Mouse (Mus musculus) forebrain, embryonic 16.5 days (tissue): ENCODE measurements around the gene Kcnj2. TPM values are rescaled to one million over a fixed set of nuclear protein-coding genes. Genes with fewer than 3 reads are reported as not detected.

Experiments
- ATAC-seq: fragments of 200-750 bp; cut with Nextera tagmentation; 2 replicates; pipeline ENCODE4 v1.8.0; 2017; ENCODE audit warnings: mild to moderate bottlenecking, moderate library complexity
- H3K27ac ChIP-seq: fragments of 300-500 bp; sonication (generic); 2 replicates; pipeline ENCODE4 v1.5.1; 2014; ENCODE audit warnings: low read length, control low read depth
- H3K27me3 ChIP-seq: fragments of 300-500 bp; sonication (generic); replicated peaks from 2 replicates; pipeline ENCODE4 v1.6.1; 2014; ENCODE audit warnings: low read length; ENCODE audit not compliant: control insufficient read depth, insufficient read depth
- H3K36me3 ChIP-seq: fragments of 300-500 bp; sonication (generic); 2 replicates; pipeline ENCODE4 v1.6.1; 2014; ENCODE audit not compliant: control insufficient read depth, insufficient read depth
- H3K4me1 ChIP-seq: fragments of 300-500 bp; sonication (generic); replicated peaks from 2 replicates; pipeline ENCODE4 v1.6.1; 2014; ENCODE audit warnings: low read length; ENCODE audit not compliant: control insufficient read depth, insufficient read depth
- H3K4me2 ChIP-seq: fragments of 300-500 bp; sonication (generic); 2 replicates; pipeline ENCODE4 v1.6.1; 2014; ENCODE audit warnings: mild to moderate bottlenecking, low read length, control low read depth
- H3K4me3 ChIP-seq: fragments of 300-500 bp; sonication (generic); replicated peaks from 2 replicates; pipeline ENCODE4 v1.5.1; 2014; ENCODE audit warnings: mild to moderate bottlenecking, low read length, control low read depth
- H3K9ac ChIP-seq: fragments of 300-500 bp; sonication (generic); replicated peaks from 2 replicates; pipeline ENCODE4 v1.6.1; 2014; ENCODE audit warnings: low read depth, low read length, control low read depth
- H3K9me3 ChIP-seq: fragments of 300-500 bp; sonication (generic); 2 replicates; pipeline ENCODE4 v1.6.1; 2016; ENCODE audit warnings: low read length; ENCODE audit not compliant: control insufficient read depth
- WGBS: fragments of 180-500 bp; shearing (Covaris S2); extraction: QIAGEN DNeasy Blood & Tissue Kit; methylation state at CpG from one replicate; pipeline ENCODE4 v1.1.7; 2014; 5-methylcytosine and 5-hydroxymethylcytosine counted together
- polyA plus RNA-seq: library from polyadenylated mRNA; unstranded; fragments of >200 nt; fragmentation: Nextera tagmentation; extraction: Ambion mirVana; gene quantifications from 2 replicates; pipeline ENCODE4 v1.2.1, GENCODE M21; 2015

Kcnj2 gene
- polyA plus RNA-seq, 1 experiment from 2014 or later, result 1.5 TPM

- H3K4me2 ChIP-seq, result no peak overlapping the region
- no peaks in the 10 kb centered on the region for H3K27me3 ChIP-seq
- no peak overlapping the region for H3K9ac ChIP-seq
- H3K4me1 ChIP-seq, result no peaks in the 10 kb centered on the region
- ATAC-seq, result no peak
- 96% methylated on average over 4 of the region's 4 CpGs for WGBS
- no peak overlapping the region for H3K27ac ChIP-seq
- no peak overlapping the region for H3K4me3 ChIP-seq
- H3K9me3 ChIP-seq, result no peaks in the 10 kb centered on the region
- H3K36me3 ChIP-seq, result no peaks in the 10 kb centered on the region
Measured at GRCm38 (mm10) chr11:111057435-111057834, 8.5 kb upstream of the Kcnj2 start.

GRCm38 (mm10) chr11:111059440-111059839 lies 6.5 kb upstream of the Kcnj2 start:
- Histone ChIP-seq H3K4me2 (no peak overlapping the region), H3K27ac (no peak overlapping the region), H3K9me3 (no peaks in the 10 kb centered on the region), H3K9ac (no peak overlapping the region), H3K4me1 (no peaks in the 10 kb centered on the region), H3K36me3 (no peaks in the 10 kb centered on the region), H3K27me3 (0 out of 2 replicates have a peak, but pooled peaks cover 2% of the 10 kb centered on the region), H3K4me3 (no peak overlapping the region)
- ATAC-seq, result no peak

- ATAC-seq, result no peak
- WGBS, result 26% methylated on average over 5 of the region's 5 CpGs
- H3K9ac ChIP-seq, result no peak overlapping the region
- no peak overlapping the region for H3K4me3 ChIP-seq
- no peaks in the 10 kb centered on the region for H3K9me3 ChIP-seq
- no peaks in the 10 kb centered on the region for H3K36me3 ChIP-seq
- 0 out of 2 replicates have a peak, but pooled peaks cover 2% of the 10 kb centered on the region for H3K27me3 ChIP-seq
- no peak overlapping the region for H3K4me2 ChIP-seq
- peaks cover 6% of the 10 kb centered on the region for H3K4me1 ChIP-seq
- H3K27ac ChIP-seq, result no peak overlapping the region
Measured at GRCm38 (mm10) chr11:111060216-111060615, 5.7 kb upstream of the Kcnj2 start.

GRCm38 (mm10) chr11:111064751-111065527 lies 1.0 kb upstream of the Kcnj2 start:
- H3K9ac ChIP-seq, result peak overlapping the region; percentile 53
- H3K4me3 ChIP-seq, result peak overlapping the region; percentile 74
- peaks cover 22% of the 10 kb centered on the region for H3K4me1 ChIP-seq
- 0% methylated on average over 25 of the region's 25 CpGs for WGBS
- H3K36me3 ChIP-seq, result no peaks in the 10 kb centered on the region
- no peak overlapping the region for H3K27ac ChIP-seq
- no peaks in the 10 kb centered on the region for H3K9me3 ChIP-seq
- H3K4me2 ChIP-seq, result peak overlapping the region; percentile 96
- ATAC-seq, result peak; percentile 38; the same call in 1 of the 2 replicates
- peaks cover 15% of the 10 kb centered on the region for H3K27me3 ChIP-seq

- no peak overlapping the region for H3K27ac ChIP-seq
Measured at GRCm38 (mm10) chr11:111066299-111066691, 331 bp downstream of the Kcnj2 start.

GRCm38 (mm10) chr11:111067787-111068186 lies 1.8 kb downstream of the Kcnj2 start:
- H3K36me3 ChIP-seq, result no peaks in the 10 kb centered on the region
- no peak overlapping the region for H3K27ac ChIP-seq
- no peak overlapping the region for H3K4me3 ChIP-seq
- H3K27me3 ChIP-seq, result peaks cover 15% of the 10 kb centered on the region
- peaks cover 22% of the 10 kb centered on the region for H3K4me1 ChIP-seq
- H3K9ac ChIP-seq, result no peak overlapping the region
- peak overlapping the region; percentile 19 for H3K4me2 ChIP-seq
- H3K9me3 ChIP-seq, result no peaks in the 10 kb centered on the region
- whole genome bisulfite sequencing, result 69% methylated on average over 3 of the region's 3 CpGs
- ATAC-seq, result no peak

More at GRCm38 (mm10) chr11:111066299-111066691, 331 bp downstream of the Kcnj2 start:
- WGBS, result 2% methylated on average over 9 of the region's 9 CpGs
- peaks cover 15% of the 10 kb centered on the region for H3K27me3 ChIP-seq
- peaks cover 22% of the 10 kb centered on the region for H3K4me1 ChIP-seq
- H3K9me3 ChIP-seq, result no peaks in the 10 kb centered on the region
- peak overlapping the region; percentile 74 for H3K4me3 ChIP-seq
- no peaks in the 10 kb centered on the region for H3K36me3 ChIP-seq
- ATAC-seq, result peak; percentile 41
- H3K9ac ChIP-seq, result peak overlapping the region; percentile 3; the same call in 1 of the 2 replicates
- H3K4me2 ChIP-seq, result peak overlapping the region; percentile 96

GRCm38 (mm10) chr11:111070460-111070859 lies 4.5 kb downstream of the Kcnj2 start:
- no peaks in the 10 kb centered on the region for H3K36me3 ChIP-seq

GRCm38 (mm10) chr11:111074131-111074530 lies 8.2 kb downstream of the Kcnj2 start:
- no peak overlapping the region for H3K9ac ChIP-seq
- ATAC-seq, result no peak
- H3K4me3 ChIP-seq, result no peak overlapping the region
- no peaks in the 10 kb centered on the region for H3K9me3 ChIP-seq
- H3K36me3 ChIP-seq, result no peaks in the 10 kb centered on the region
- H3K27ac ChIP-seq, result no peak overlapping the region
- no peaks in the 10 kb centered on the region for H3K4me1 ChIP-seq
- no peaks in the 10 kb centered on the region for H3K27me3 ChIP-seq
- no peak overlapping the region for H3K4me2 ChIP-seq

More at GRCm38 (mm10) chr11:111070460-111070859, 4.5 kb downstream of the Kcnj2 start:
- Histone ChIP-seq H3K27ac (no peak overlapping the region), H3K4me1 (peaks cover 13% of the 10 kb centered on the region), H3K9me3 (no peaks in the 10 kb centered on the region), H3K4me2 (no peak overlapping the region), H3K4me3 (no peak overlapping the region), H3K27me3 (peaks cover 13% of the 10 kb centered on the region), H3K9ac (no peak overlapping the region)
- no peak for ATAC-seq

- Histone ChIP-seq H3K27ac (no peak overlapping the region), H3K4me2 (no peak overlapping the region), H3K27me3 (no peaks in the 10 kb centered on the region), H3K9ac (no peak overlapping the region), H3K9me3 (no peaks in the 10 kb centered on the region), H3K4me3 (no peak overlapping the region), H3K4me1 (no peaks in the 10 kb centered on the region), H3K36me3 (no peaks in the 10 kb centered on the region)
- 87% methylated on average over 11 of the region's 11 CpGs for WGBS
- no peak for ATAC-seq
Measured at GRCm38 (mm10) chr11:111078107-111078506, 12.1 kb downstream of the Kcnj2 start.
